In the genomic region with DNA sequence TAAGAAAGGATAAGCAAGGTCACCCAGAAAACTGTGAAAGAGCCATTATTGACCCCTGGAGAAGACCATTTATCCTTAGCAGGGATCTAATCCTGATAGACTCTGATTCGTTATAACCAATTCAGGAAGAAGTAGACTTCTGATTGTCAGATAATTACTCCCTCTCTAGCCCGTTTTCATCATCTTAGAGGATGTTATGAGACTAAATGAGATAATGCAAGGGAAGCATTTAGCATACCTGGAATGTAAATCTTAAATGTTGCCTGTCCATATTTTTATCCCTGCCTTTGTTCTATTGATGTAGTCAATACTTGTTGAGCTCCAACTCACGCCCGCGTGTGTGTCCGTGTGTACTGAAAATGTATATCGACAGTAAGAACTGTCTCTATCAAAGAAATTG, we compare ENCODE assay signal across 9 mouse cellular contexts. TPM values are rescaled to one million over a fixed set of nuclear protein-coding genes. Genes with fewer than 3 reads are reported as not detected.
DNase-seq lines count a peak whose midpoint lies in the region; ATAC-seq lines count a peak whose summit lies in the region.
"Had no signal": no experiment of that assay in that cellular context is flagged by ENCODE, and none has a peak within 500 bp of the region (broad histone marks: within the 10 kb centered on the region; RNA-seq: fewer than 3 reads in every experiment).

No protein-coding gene starts in this region.

- WGBS in heart, embryonic 13.5 days = 43% methylated on average over 7 of the region's 7 CpGs
- 42% methylated on average over 7 of the region's 7 CpGs for WGBS in heart, embryonic 16.5 days
- WGBS in midbrain, embryonic 10.5 days = 57% methylated on average over 7 of the region's 7 CpGs

- H3K27me3 ChIP-seq in heart, embryonic 13.5 days (replicated peaks) = no peaks in the 10 kb centered on the region
- H3K27me3 ChIP-seq in heart, embryonic 16.5 days (ENCODE audit: control insufficient read depth, insufficient read depth, low read length) = no peaks in the 10 kb centered on the region
- no peaks in the 10 kb centered on the region for H3K27me3 ChIP-seq in midbrain, embryonic 10.5 days (ENCODE audit: low read depth, poor library complexity, severe bottlenecking)

- peaks cover 10% of the 10 kb centered on the region for H3K4me1 ChIP-seq in heart, embryonic 13.5 days
- H3K4me1 ChIP-seq in heart, embryonic 16.5 days (ENCODE audit: control insufficient read depth, insufficient read depth, low read length) = peaks cover 4% of the 10 kb centered on the region; the same call in 1 of the 2 replicates
- peaks cover 13% of the 10 kb centered on the region for H3K4me1 ChIP-seq in midbrain, embryonic 10.5 days

- no peaks in the 10 kb centered on the region for H3K36me3 ChIP-seq in heart, embryonic 13.5 days
- H3K36me3 ChIP-seq in heart, embryonic 16.5 days (ENCODE audit: control insufficient read depth, insufficient read depth) = no peaks in the 10 kb centered on the region
- H3K36me3 ChIP-seq in midbrain, embryonic 10.5 days = no peaks in the 10 kb centered on the region

- DNase-seq in heart, adult 11 months = no peak
- peak; percentile 10 for DNase-seq in NIH3T3 (ENCODE audit: low read depth)
- no peak for DNase-seq in midbrain, embryonic 10.5 days (ENCODE audit: low spot score)
- DNase-seq in left cerebral cortex, adult 18-20 months (ENCODE audit: low spot score in 2 of 2) = no peak
- DNase-seq in left cerebral cortex, postnatal 25 days (ENCODE audit: low spot score in 2 of 2) = no peak
- no peak for DNase-seq in adrenal gland, postnatal 36 days

- H3K4me2 ChIP-seq in heart, embryonic 13.5 days = peak overlapping the region; percentile 80
- peak overlapping the region; percentile 83 for H3K4me2 ChIP-seq in heart, embryonic 16.5 days (ENCODE audit: low read depth, low read length)

- peak overlapping the region; percentile 80 for H3K9ac ChIP-seq in heart, embryonic 13.5 days
- peak overlapping the region; percentile 83 for H3K9ac ChIP-seq in heart, embryonic 16.5 days (ENCODE audit: low read length)

- ATAC-seq in heart, embryonic 13.5 days (ENCODE audit: extremely low read depth, insufficient number of reproducible peaks, low FRiP score, low TSS enrichment) = no peak
- no peak for ATAC-seq in heart, embryonic 16.5 days (replicated peaks; ENCODE audit: extremely low read depth, insufficient read depth, low FRiP score)

- intact Hi-C loops in left cerebral cortex, postnatal 25 days (cut with DNase I) = no loop called here

- peak overlapping the region; percentile 63 for H3K4me3 ChIP-seq in heart, embryonic 13.5 days
- peak overlapping the region; percentile 82 for H3K4me3 ChIP-seq in heart, embryonic 16.5 days (ENCODE audit: low read length)
- peak overlapping the region; percentile 69 for H3K4me3 ChIP-seq in midbrain, embryonic 10.5 days

- H3K9me3 ChIP-seq in heart, embryonic 13.5 days = no peaks in the 10 kb centered on the region
- no peaks in the 10 kb centered on the region for H3K9me3 ChIP-seq in heart, embryonic 16.5 days (replicated peaks; ENCODE audit: control insufficient read depth, low read length)
- no peaks in the 10 kb centered on the region for H3K9me3 ChIP-seq in midbrain, embryonic 10.5 days (replicated peaks)

- peak overlapping the region; percentile 88 for H3K27ac ChIP-seq in heart, embryonic 13.5 days (replicated peaks)
- H3K27ac ChIP-seq in heart, embryonic 16.5 days (ENCODE audit: low read length) = peak overlapping the region; percentile 92
- peak overlapping the region; percentile 83 for H3K27ac ChIP-seq in midbrain, embryonic 10.5 days (replicated peaks)

RNA-seq across cellular contexts. Expression of gene Them4, which starts 0.6 kb away (rescaled TPM):
- 10.6 and 10.8 TPM in 2 replicates for polyA plus RNA-seq in heart, embryonic 13.5 days (2015; fragmentation: Nextera tagmentation; extraction: Ambion mirVana)
- 12.4 and 13.0 TPM in 2 replicates for polyA plus RNA-seq in heart, embryonic 16.5 days (2015; fragmentation: Nextera tagmentation; extraction: Ambion mirVana)
- 9.4 and 10.4 TPM in 2 replicates for polyA plus RNA-seq in midbrain, embryonic 10.5 days (2016; fragmentation: Nextera tagmentation; extraction: Ambion mirVana)
- 10 to 100 TPM; 18.5 to 20.1 TPM for total RNA-seq in left cerebral cortex, adult 18-20 months (2021)
- total RNA-seq in left cerebral cortex, postnatal 25 days (2021) = 10 to 100 TPM; 20.5 to 21.5 TPM
- total RNA-seq in adrenal gland, postnatal 36 days (2021) = 1 to 10 TPM; 6.3 to 8.5 TPM

RNA-seq across cellular contexts. Expression of gene Them5, which starts 31.4 kb away (rescaled TPM):
- polyA plus RNA-seq in heart, embryonic 13.5 days (2015; fragmentation: Nextera tagmentation; extraction: Ambion mirVana) = not detected in 2 replicates
- 0.14 TPM in 1 of 2 replicates, not detected in the other for polyA plus RNA-seq in heart, embryonic 16.5 days (2015; fragmentation: Nextera tagmentation; extraction: Ambion mirVana)
- not detected in 2 replicates for polyA plus RNA-seq in midbrain, embryonic 10.5 days (2016; fragmentation: Nextera tagmentation; extraction: Ambion mirVana)
- not detected for total RNA-seq in left cerebral cortex, adult 18-20 months (2021)
- not detected for total RNA-seq in left cerebral cortex, postnatal 25 days (2021)
- not detected for total RNA-seq in adrenal gland, postnatal 36 days (2021)
- polyA plus RNA-seq: large intestine, adult 2 months had no signal

RNA-seq across cellular contexts. Expression of gene Gm4778, which starts 46.7 kb away (rescaled TPM):
- not detected in 2 replicates for polyA plus RNA-seq in heart, embryonic 13.5 days (2015; fragmentation: Nextera tagmentation; extraction: Ambion mirVana)
- not detected in 2 replicates for polyA plus RNA-seq in heart, embryonic 16.5 days (2015; fragmentation: Nextera tagmentation; extraction: Ambion mirVana)
- not detected in 2 replicates for polyA plus RNA-seq in midbrain, embryonic 10.5 days (2016; fragmentation: Nextera tagmentation; extraction: Ambion mirVana)
- total RNA-seq in left cerebral cortex, adult 18-20 months (2021) = not detected
- total RNA-seq in left cerebral cortex, postnatal 25 days (2021) = not detected
- total RNA-seq in adrenal gland, postnatal 36 days (2021) = not detected
- polyA plus RNA-seq: large intestine, adult 2 months had no signal

RNA-seq across cellular contexts. Expression of gene C2cd4d, which starts 51.7 kb away (rescaled TPM):
- polyA plus RNA-seq in heart, embryonic 13.5 days (2015; fragmentation: Nextera tagmentation; extraction: Ambion mirVana) = 0.31 and 0.52 TPM in 2 replicates
- polyA plus RNA-seq in heart, embryonic 16.5 days (2015; fragmentation: Nextera tagmentation; extraction: Ambion mirVana) = 0.22 and 0.54 TPM in 2 replicates
- polyA plus RNA-seq in midbrain, embryonic 10.5 days (2016; fragmentation: Nextera tagmentation; extraction: Ambion mirVana) = 0.23 and 0.68 TPM in 2 replicates
- total RNA-seq in left cerebral cortex, adult 18-20 months (2021) = under 1 TPM in 1 of 2 experiments, not detected in 1; 0.46 TPM
- total RNA-seq in left cerebral cortex, postnatal 25 days (2021) = under 1 TPM; 0.64 to 0.76 TPM
- under 1 TPM; 0.36 to 0.40 TPM for total RNA-seq in adrenal gland, postnatal 36 days (2021)
